Mouse (Mus musculus) midbrain, embryonic 13.5 days (tissue): Measurements from ENCODE around the gene 9130409I23Rik. TPM values are rescaled to one million over a fixed set of nuclear protein-coding genes. Genes with fewer than 3 reads are reported as not detected.
"Not testable (repeated sequence)": the region's sequence is repeated elsewhere in the genome, so short reads cannot be mapped to it uniquely, and the experiment has no call there.

ENCODE experiments used
- ATAC-seq: fragments of 200-750 bp; cut with Nextera tagmentation; 2 replicates; pipeline ENCODE4 v1.8.0; 2017; ENCODE audit warnings: mild to moderate bottlenecking, moderate TSS enrichment, moderate library complexity
- H3K27ac ChIP-seq: fragments of 300-500 bp; sonication (generic); 2 replicates; pipeline ENCODE4 v1.5.1; 2015; ENCODE audit warnings: inconsistent platforms, mild to moderate bottlenecking, moderate library complexity
- H3K27me3 ChIP-seq: fragments of 300-500 bp; sonication (generic); 2 replicates; pipeline ENCODE4 v1.6.1; 2015; ENCODE audit warnings: mild to moderate bottlenecking, inconsistent platforms
- H3K36me3 ChIP-seq: fragments of 300-500 bp; sonication (generic); 2 replicates; pipeline ENCODE4 v1.6.1; 2015; ENCODE audit warnings: mild to moderate bottlenecking, inconsistent platforms
- H3K4me1 ChIP-seq: fragments of 300-500 bp; sonication (generic); replicated peaks from 2 replicates; pipeline ENCODE4 v1.6.1; 2015; ENCODE audit warnings: inconsistent platforms
- H3K4me2 ChIP-seq: fragments of 300-500 bp; sonication (generic); replicated peaks from 2 replicates; pipeline ENCODE4 v1.6.1; 2015; ENCODE audit warnings: moderate library complexity, mild to moderate bottlenecking, inconsistent platforms
- H3K4me3 ChIP-seq: fragments of 300-500 bp; sonication (generic); replicated peaks from 2 replicates; pipeline ENCODE4 v1.5.1; 2015; ENCODE audit warnings: mild to moderate bottlenecking, inconsistent platforms
- H3K9ac ChIP-seq: fragments of 300-500 bp; sonication (generic); replicated peaks from 2 replicates; pipeline ENCODE4 v1.6.1; 2015; ENCODE audit warnings: mild to moderate bottlenecking, inconsistent platforms
- H3K9me3 ChIP-seq: fragments of 300-500 bp; sonication (generic); 2 replicates; pipeline ENCODE4 v1.6.1; 2016; ENCODE audit warnings: mild to moderate bottlenecking, inconsistent platforms
- WGBS: fragments of 180-500 bp; shearing (Covaris S2); methylation state at CpG from one replicate; pipeline ENCODE4 v1.1.7; 2015; 5-methylcytosine and 5-hydroxymethylcytosine counted together
- polyA plus RNA-seq: library from polyadenylated mRNA; unstranded; fragments of >200 nt; fragmentation: Nextera tagmentation; extraction: Ambion mirVana; gene quantifications from 2 replicates; pipeline ENCODE4 v1.2.1, GENCODE M21; 2015

9130409I23Rik gene
- polyA plus RNA-seq, 1 experiment from 2014 or later = 0.08 TPM

DNA sequence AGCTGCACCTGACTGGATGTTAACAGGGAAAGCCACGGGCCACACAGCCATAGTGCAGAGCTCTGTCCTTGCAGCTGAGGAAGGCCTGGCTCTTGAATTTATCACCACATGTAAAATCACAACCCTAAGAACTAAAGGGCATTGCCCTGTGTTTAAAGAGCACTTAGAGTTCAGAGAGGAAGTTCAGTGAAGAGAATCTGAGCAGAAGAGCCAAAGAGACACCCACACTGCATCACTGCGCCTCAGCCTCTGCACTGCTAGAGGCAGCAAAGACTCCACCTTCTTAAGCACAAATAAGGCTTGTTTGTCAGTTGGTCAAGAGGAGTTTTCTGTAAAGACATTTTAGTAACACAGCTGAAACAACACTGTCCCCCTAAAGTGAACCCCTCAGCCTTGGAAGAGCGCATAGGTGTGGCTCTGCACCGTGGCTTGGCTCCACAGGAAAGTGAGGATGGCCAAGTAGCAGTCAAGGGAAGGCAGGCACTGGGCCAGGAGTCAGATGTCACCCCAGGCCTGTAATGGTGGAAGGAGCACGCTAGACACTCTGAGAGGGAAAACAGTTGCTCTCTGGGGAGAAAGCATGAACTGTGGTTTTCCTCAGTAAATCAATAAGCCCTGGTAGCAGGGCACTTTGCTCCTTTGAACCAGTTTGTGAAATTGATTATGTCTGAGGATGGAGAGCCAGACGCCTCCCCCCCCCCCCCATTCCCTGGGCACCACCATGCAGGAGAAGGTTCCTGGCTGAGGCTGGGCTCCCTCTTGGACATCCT, 36.1 kb upstream of the 9130409I23Rik start:
- Histone ChIP-seq H3K27ac (no peak overlapping the region), H3K36me3 (no peaks in the 10 kb centered on the region), H3K4me2 (no peak overlapping the region), H3K4me1 (peaks cover 12% of the 10 kb centered on the region), H3K9ac (no peak overlapping the region), H3K4me3 (no peak overlapping the region), H3K9me3 (no peaks in the 10 kb centered on the region), H3K27me3 (peaks cover 18% of the 10 kb centered on the region; the same call in 1 of the 2 replicates)
- ATAC-seq = no peak
- 85% methylated on average over 6 of the region's 6 CpGs for WGBS

GRCm38 (mm10) chr1:181015558-181015957, 35.5 kb upstream of the 9130409I23Rik start:
- H3K4me1 ChIP-seq = peaks cover 12% of the 10 kb centered on the region
- no peaks in the 10 kb centered on the region for H3K36me3 ChIP-seq
- H3K9me3 ChIP-seq = no peaks in the 10 kb centered on the region
- no peak overlapping the region for H3K27ac ChIP-seq
- no peak for ATAC-seq
- no peak overlapping the region for H3K4me3 ChIP-seq
- H3K9ac ChIP-seq = no peak overlapping the region
- peaks cover 18% of the 10 kb centered on the region; the same call in 1 of the 2 replicates for H3K27me3 ChIP-seq
- H3K4me2 ChIP-seq = no peak overlapping the region

- peaks cover 12% of the 10 kb centered on the region for H3K4me1 ChIP-seq
- peak overlapping the region; percentile 97 for H3K4me2 ChIP-seq
- H3K27ac ChIP-seq = no peak overlapping the region
- no peak overlapping the region for H3K9ac ChIP-seq
- ATAC-seq = no peak
- peaks cover 18% of the 10 kb centered on the region; the same call in 1 of the 2 replicates for H3K27me3 ChIP-seq
- no peaks in the 10 kb centered on the region for H3K36me3 ChIP-seq
- no peaks in the 10 kb centered on the region for H3K9me3 ChIP-seq
- 78% methylated on average over 4 of the region's 4 CpGs for WGBS
- peak overlapping the region; percentile 53; the same call in 1 of the 2 replicates for H3K4me3 ChIP-seq
These were observed 35.0 kb upstream of the 9130409I23Rik start for GRCm38 (mm10) chr1:181016045-181016444.

GRCm38 (mm10) chr1:181016532-181017131, 34.4 kb upstream of the 9130409I23Rik start:
- peak overlapping the region; percentile 64 for H3K9ac ChIP-seq
- H3K4me1 ChIP-seq = peaks cover 12% of the 10 kb centered on the region
- peak; percentile 73 for ATAC-seq
- no peak overlapping the region for H3K27ac ChIP-seq
- H3K4me3 ChIP-seq = peak overlapping the region; percentile 53
- WGBS = 3% methylated on average over 21 of the region's 21 CpGs
- no peaks in the 10 kb centered on the region for H3K9me3 ChIP-seq
- no peaks in the 10 kb centered on the region for H3K36me3 ChIP-seq
- peak overlapping the region; percentile 97 for H3K4me2 ChIP-seq
- H3K27me3 ChIP-seq = peaks cover 18% of the 10 kb centered on the region; the same call in 1 of the 2 replicates

- Histone ChIP-seq H3K4me1 (peaks cover 12% of the 10 kb centered on the region), H3K9me3 (no peaks in the 10 kb centered on the region), H3K27me3 (peaks cover 18% of the 10 kb centered on the region; the same call in 1 of the 2 replicates), H3K4me3 (peak overlapping the region; percentile 53), H3K27ac (no peak overlapping the region), H3K4me2 (peak overlapping the region; percentile 97), H3K36me3 (no peaks in the 10 kb centered on the region), H3K9ac (peak overlapping the region; percentile 64)
- WGBS = under 1% methylated on average over 22 of the region's 22 CpGs
- peak; percentile 84 for ATAC-seq
These were observed 33.8 kb upstream of the 9130409I23Rik start for GRCm38 (mm10) chr1:181017212-181017711.

- no peak overlapping the region; the same call in 1 of the 2 replicates for H3K4me3 ChIP-seq
- H3K4me2 ChIP-seq = no peak overlapping the region
- no peak overlapping the region for H3K27ac ChIP-seq
- no peak for ATAC-seq
- no peaks in the 10 kb centered on the region for H3K36me3 ChIP-seq
- no peaks in the 10 kb centered on the region for H3K9me3 ChIP-seq
- H3K9ac ChIP-seq = no peak overlapping the region
- H3K27me3 ChIP-seq = peaks cover 18% of the 10 kb centered on the region; the same call in 1 of the 2 replicates
- H3K4me1 ChIP-seq = peaks cover 12% of the 10 kb centered on the region
- WGBS = 74% methylated on average over 13 of the region's 13 CpGs
These were observed 33.1 kb upstream of the 9130409I23Rik start for GRCm38 (mm10) chr1:181017890-181018420.

DNA sequence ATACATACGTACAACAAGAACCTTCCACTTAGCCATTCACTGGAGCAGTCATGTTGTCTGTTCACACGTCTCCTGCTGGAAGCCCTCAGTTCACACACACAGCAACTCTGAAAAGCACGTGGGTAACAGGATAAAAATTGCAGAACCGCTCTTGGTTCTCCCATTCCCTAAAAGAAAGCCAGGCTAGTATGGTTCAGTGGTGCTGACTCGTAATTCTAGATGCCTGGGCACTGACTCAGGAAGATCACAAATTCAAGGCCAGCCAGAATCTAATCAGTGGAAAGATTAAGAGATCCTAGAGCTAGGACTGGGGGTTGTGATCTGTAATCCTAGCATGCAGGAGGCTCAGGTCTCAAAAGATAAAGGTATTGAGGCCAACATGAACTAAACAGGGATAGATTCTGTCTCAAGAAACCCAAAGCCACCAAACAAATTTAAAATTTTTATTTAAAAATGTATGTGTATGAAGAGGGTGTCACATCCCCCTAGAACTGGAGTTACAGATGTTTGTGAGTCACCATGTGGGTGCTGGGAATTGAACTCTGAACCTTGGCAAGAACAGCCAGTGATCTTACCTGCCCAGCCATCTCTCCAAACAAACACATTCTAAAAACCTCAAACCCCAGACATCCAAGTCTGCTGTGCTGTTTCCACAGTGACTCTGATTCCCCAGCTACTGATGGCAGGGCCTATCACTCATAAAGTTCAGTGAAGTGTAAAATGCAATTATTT, 30.1 kb upstream of the 9130409I23Rik start, which contains the start of gene Ephx1:
Gene Ephx1, minus strand, starts transcription at position 149 of the 732 bp plus-strand sequence.
- peaks cover 12% of the 10 kb centered on the region for H3K4me1 ChIP-seq
- H3K27me3 ChIP-seq = peaks cover 10% of the 10 kb centered on the region; the same call in 1 of the 2 replicates
- no peaks in the 10 kb centered on the region for H3K36me3 ChIP-seq
- no peak within 1 kb of the TSS for H3K9ac ChIP-seq
- no peak for ATAC-seq
- no peak within 1 kb of the TSS for H3K27ac ChIP-seq
- no peak within 1 kb of the TSS for H3K4me2 ChIP-seq
- no peak within 1 kb of the TSS for H3K4me3 ChIP-seq
- no peaks in the 10 kb centered on the region for H3K9me3 ChIP-seq
- 69% methylated on average over 5 of the region's 5 CpGs for WGBS

GRCm38 (mm10) chr1:181021488-181021865, 29.6 kb upstream of the 9130409I23Rik start:
- Histone ChIP-seq H3K36me3 (no peaks in the 10 kb centered on the region), H3K4me1 (peaks cover 10% of the 10 kb centered on the region), H3K4me3 (no peak overlapping the region), H3K27ac (no peak overlapping the region), H3K27me3 (peaks cover 10% of the 10 kb centered on the region; the same call in 1 of the 2 replicates), H3K9ac (no peak overlapping the region), H3K4me2 (no peak overlapping the region), H3K9me3 (no peaks in the 10 kb centered on the region)
- no peak for ATAC-seq
- 65% methylated on average over 7 of the region's 7 CpGs for WGBS

DNA sequence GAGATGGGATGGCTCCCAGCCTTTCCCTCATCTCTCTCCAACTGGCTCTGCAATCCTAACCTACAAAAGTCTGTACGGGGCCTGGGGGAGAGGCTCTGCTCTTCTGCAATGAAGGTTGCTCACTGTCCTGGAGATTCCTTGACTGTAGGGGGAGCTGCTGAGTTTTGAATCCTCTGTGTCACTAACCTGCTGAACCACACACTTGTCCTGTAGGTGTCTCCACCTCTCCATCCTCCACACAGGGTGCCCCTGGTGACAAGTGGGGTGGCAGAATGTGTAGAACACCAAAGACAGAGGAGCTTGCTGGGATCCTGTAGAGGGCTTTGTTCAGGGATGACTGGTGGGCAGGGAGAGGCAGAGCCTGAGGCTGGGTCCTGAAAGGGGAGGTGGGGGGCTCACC, 28.8 kb upstream of the 9130409I23Rik start:
- Histone ChIP-seq H3K36me3 (no peaks in the 10 kb centered on the region), H3K4me1 (peaks cover 2% of the 10 kb centered on the region), H3K9me3 (no peaks in the 10 kb centered on the region), H3K27ac (no peak overlapping the region), H3K4me3 (no peak overlapping the region), H3K27me3 (peaks cover 10% of the 10 kb centered on the region; the same call in 1 of the 2 replicates), H3K4me2 (no peak overlapping the region), H3K9ac (no peak overlapping the region)
- peak; percentile 45; the same call in 1 of the 2 replicates for ATAC-seq
- 15% methylated on average over 1 of the region's 1 CpGs for WGBS

DNA sequence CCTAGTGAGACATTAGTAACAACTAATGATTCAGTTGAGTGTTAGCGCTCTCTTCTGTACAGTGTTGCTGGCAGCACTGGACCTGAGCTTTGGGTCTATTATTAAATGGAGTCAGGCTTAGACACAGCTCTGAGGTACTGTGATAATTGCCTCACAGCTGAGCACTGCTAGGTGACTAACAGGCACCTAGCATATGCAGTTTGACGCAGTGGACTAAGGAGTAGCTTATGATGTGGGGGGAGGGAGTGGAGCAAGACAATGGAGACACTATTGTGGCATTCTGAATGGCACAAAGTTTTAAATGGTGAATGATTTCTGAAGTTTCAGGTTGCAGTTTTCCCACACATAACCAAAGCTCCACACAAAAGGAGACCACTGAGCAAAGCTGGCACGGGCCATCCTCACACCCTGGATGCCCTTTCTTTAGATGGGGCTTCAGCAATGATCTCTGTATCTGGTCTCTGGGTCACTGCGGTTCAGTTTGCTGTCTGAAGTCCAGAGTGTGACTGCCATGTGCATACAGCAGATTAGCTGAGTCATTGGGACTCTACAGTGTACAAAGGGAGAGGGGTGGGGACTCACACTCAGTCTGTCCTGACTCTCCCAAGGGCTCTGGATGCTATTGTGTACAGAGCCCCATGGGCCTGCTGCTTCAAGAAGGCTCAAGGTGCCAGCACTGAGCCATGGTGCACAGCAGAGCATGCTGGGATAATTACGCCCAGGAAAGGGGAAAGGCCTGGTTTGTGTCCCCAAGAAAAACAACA, 15.8 kb upstream of the 9130409I23Rik start:
- H3K4me1 ChIP-seq, H3K36me3 ChIP-seq, H3K4me3 ChIP-seq, H3K27me3 ChIP-seq, ATAC-seq, H3K27ac ChIP-seq, H3K9ac ChIP-seq, H3K4me2 ChIP-seq, H3K9me3 ChIP-seq: not testable (repeated sequence)
- WGBS = 76% methylated on average over 5 of the region's 5 CpGs

DNA sequence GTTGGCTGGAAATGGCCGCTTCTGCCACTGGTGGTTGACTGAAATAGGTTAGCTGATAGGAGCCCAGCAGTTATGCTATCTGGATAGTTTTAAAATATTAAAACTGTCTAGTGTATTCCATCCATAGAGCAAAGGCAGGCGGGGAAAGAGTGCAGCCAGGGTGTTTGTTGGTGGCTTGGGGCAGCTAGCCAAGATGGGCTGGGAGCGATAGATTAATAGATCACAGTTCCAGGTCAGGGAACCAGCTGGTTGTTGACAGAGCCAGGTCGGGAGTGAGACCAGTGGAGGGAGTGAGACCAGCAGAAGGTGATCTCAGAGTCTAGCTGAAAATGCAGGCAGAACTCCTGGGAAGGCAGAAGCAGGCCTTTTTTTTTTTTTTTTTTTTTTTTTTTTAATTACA, 13.4 kb upstream of the 9130409I23Rik start:
- Histone ChIP-seq H3K36me3 (no peaks in the 10 kb centered on the region), H3K27me3 (no peaks in the 10 kb centered on the region), H3K9me3 (no peaks in the 10 kb centered on the region), H3K4me2 (no peak overlapping the region), H3K4me3 (no peak overlapping the region), H3K4me1 (no peaks in the 10 kb centered on the region), H3K9ac (no peak overlapping the region), H3K27ac (no peak overlapping the region)
- ATAC-seq = no peak
- WGBS = 85% methylated on average over 4 of the region's 4 CpGs
